Mouse (Mus musculus): ENCODE measurements around the gene B4galnt1. TPM values are rescaled to one million over a fixed set of nuclear protein-coding genes. Genes with fewer than 3 reads are reported as not detected.
A peak's percentile ranks its signal among the peaks of the same experiment; 100 is the strongest.
"Not testable (repeated sequence)": the region's sequence is repeated elsewhere in the genome, so short reads cannot be mapped to it uniquely, and the experiment has no call there.

The B4galnt1 gene
- polyA plus RNA-seq, 1 experiment: 284 TPM

DNA sequence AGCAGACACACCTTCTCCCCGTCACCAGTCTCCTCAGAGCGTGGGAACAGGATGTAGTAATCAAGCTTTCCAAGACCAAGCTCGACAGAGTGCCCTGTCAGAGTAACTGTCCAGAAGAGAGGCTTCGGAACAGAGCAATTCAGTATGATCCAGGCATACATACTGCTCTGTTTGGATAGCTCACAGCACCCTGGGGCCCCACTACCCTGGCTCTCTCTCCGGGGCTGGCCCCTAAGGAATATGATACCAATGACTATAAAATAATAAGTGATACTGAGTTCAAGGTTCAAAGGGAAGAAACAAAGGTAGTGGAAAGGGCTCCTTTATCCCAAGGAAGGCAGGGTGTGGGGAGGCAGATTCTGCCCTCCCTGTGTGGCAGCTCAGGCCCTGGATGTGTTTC lies 32.6 kb upstream of the B4galnt1 start:
- DNase-seq (ENCODE audit: low read depth in 1 of 2, low spot score in 2 of 2): no peak
- TF ChIP-seq POLR2A (IDR thresholded peaks at IDR 0.05; ENCODE audit: low read depth, low read length) (no peak), CTCF (IDR thresholded peaks at IDR 0.05; ENCODE audit: extremely low read depth, insufficient read depth, insufficient read length, insufficient replicate concordance) (no peak)
- Histone ChIP-seq H3K27me3 (ENCODE audit: control insufficient read depth, insufficient read depth, low read length) (no peaks in the 10 kb centered on the region), H3K27ac (ENCODE audit: insufficient read depth, low read length) (no peak overlapping the region), H3K4me3 (ENCODE audit: extremely low read depth, insufficient read depth, insufficient read length) (no peak overlapping the region), H3K4me1 (ENCODE audit: control insufficient read depth, insufficient read depth, insufficient read length) (peaks cover 18% of the 10 kb centered on the region; the same call in 1 of the 2 replicates), H3K36me3 (ENCODE audit: control insufficient read depth, insufficient read depth, low read length) (no peaks in the 10 kb centered on the region)
- WGBS: 86% methylated on average over 5 of the region's 5 CpGs

DNA sequence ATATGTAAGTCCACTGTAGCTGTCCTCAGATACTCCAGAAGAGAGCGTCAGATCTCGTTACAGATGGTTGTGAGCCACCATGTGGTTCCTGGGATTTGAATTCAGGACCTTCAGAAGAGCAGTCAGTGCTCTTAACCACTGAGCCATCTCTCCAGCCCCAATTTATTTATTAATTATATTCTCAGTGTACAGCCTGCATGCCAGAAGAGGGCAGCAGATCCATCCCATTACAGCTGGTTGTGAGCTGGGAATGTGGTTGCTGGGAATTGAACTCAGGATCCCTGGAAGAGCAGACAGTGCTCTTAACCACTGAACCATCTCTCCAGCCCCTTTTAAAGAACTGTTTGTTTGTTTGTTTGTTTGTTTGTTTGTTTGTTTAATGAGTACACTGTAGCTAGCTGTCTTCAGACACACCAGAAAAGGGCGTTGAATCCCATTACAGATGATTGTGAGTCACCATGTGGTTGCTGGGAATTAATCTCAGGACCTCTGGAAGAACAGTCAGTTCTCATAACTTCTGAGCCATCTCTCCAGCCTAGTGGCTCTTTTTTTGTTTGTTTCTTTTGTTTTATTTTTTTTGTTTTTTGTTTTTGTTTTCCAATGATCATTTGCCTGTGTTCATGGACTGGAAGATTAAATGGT lies 30.5 kb upstream of the B4galnt1 start:
- H3K27ac ChIP-seq (ENCODE audit: insufficient read depth, low read length): peak overlapping the region; percentile 16; the same call in 1 of the 2 replicates
- H3K4me1 ChIP-seq (ENCODE audit: control insufficient read depth, insufficient read depth, insufficient read length): peaks cover 23% of the 10 kb centered on the region; the same call in 1 of the 2 replicates
- WGBS: 83% methylated on average over 3 of the region's 3 CpGs
- DNase-seq (ENCODE audit: low read depth in 1 of 2, low spot score in 2 of 2): peak in 1 of 2 experiments; percentile 41
- not testable (repeated sequence) for H3K27me3 ChIP-seq (ENCODE audit: control insufficient read depth, insufficient read depth, low read length); H3K4me3 ChIP-seq (ENCODE audit: extremely low read depth, insufficient read depth, insufficient read length); H3K36me3 ChIP-seq (ENCODE audit: control insufficient read depth, insufficient read depth, low read length)
- TF ChIP-seq CTCF (IDR thresholded peaks at IDR 0.05; ENCODE audit: extremely low read depth, insufficient read depth, insufficient read length, insufficient replicate concordance): peak; percentile 22; the same call in 1 of the 2 replicates

DNA sequence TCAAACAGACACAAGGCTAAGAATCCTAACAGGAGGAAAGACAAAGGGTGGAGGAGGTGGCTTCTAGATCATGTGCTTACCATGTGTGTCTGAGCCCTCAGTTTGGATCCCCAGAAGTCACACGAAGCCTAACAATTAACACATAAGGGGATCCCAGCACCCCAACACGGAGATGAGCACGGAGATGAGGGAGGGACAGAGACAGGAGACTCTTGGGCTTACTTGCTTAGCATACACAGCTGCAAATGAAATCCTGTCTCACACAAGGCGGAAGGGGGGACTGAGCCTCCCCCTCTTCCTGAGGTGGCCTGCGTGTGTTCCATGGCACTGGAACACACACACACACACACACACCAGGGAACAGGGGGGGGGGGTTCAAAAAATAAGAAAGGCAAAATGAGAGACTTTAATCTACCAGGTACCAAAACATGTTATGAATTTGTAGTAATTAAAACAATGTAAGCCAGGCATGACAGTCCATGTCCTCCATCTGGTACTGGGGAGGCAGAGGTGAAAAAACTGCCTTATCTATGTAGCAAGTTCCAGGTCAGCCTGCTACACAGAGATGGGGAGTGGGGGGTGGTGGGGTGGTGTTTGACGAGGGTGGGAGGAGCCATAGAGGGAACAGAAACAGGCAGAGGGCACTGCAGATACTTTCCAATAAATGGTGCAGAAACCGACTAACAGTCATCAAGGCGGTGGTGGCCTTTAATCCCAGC lies 29.7 kb upstream of the B4galnt1 start:
- H3K4me3 ChIP-seq (ENCODE audit: extremely low read depth, insufficient read depth, insufficient read length): no peak overlapping the region

DNA sequence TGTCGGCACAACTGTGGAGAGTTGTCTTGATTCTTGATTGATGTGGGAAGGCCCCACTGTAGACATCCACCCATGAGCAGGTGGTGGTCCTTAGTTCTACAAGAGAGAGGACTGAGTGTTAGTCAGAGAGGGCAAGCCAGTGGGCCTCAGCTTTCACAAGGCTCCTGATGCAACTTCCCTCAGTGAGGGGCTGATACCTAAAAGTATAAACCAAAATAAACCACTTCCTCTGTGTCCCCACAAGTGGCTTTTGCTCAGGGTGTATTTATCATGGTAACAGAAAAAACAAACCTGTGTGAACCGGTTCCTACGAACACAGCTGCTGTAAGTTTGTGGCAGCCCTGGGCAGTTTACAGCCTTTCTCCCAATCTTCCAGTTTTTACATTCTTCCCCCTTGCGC lies 28.5 kb upstream of the B4galnt1 start:
- Histone ChIP-seq H3K4me3 (ENCODE audit: extremely low read depth, insufficient read depth, insufficient read length) (no peak overlapping the region), H3K27me3 (ENCODE audit: control insufficient read depth, insufficient read depth, low read length) (no peaks in the 10 kb centered on the region), H3K36me3 (ENCODE audit: control insufficient read depth, insufficient read depth, low read length) (no peaks in the 10 kb centered on the region), H3K4me1 (ENCODE audit: control insufficient read depth, insufficient read depth, insufficient read length) (peaks cover 30% of the 10 kb centered on the region; the same call in 1 of the 2 replicates), H3K27ac (ENCODE audit: insufficient read depth, low read length) (peak overlapping the region; percentile 93)
- peak; percentile 48 to 79 for DNase-seq (ENCODE audit: low read depth in 1 of 2, low spot score in 2 of 2)
- no peak for TF ChIP-seq CTCF (IDR thresholded peaks at IDR 0.05; ENCODE audit: extremely low read depth, insufficient read depth, insufficient read length, insufficient replicate concordance)
- no peak; the same call in 1 of the 2 replicates for TF ChIP-seq POLR2A (IDR thresholded peaks at IDR 0.05; ENCODE audit: low read depth, low read length)
- WGBS: 8% methylated on average over 4 of the region's 4 CpGs

More for the DNA sequence above, 29.7 kb upstream of the B4galnt1 start:
- Histone ChIP-seq H3K27me3 (ENCODE audit: control insufficient read depth, insufficient read depth, low read length) (no peaks in the 10 kb centered on the region), H3K36me3 (ENCODE audit: control insufficient read depth, insufficient read depth, low read length) (no peaks in the 10 kb centered on the region), H3K4me1 (ENCODE audit: control insufficient read depth, insufficient read depth, insufficient read length) (peaks cover 23% of the 10 kb centered on the region; the same call in 1 of the 2 replicates), H3K27ac (ENCODE audit: insufficient read depth, low read length) (peak overlapping the region; percentile 93)
- 13% methylated on average over 8 of the region's 8 CpGs for WGBS
- peak in 1 of 2 experiments; percentile 34 for DNase-seq (ENCODE audit: low read depth in 1 of 2, low spot score in 2 of 2)
- TF ChIP-seq CTCF (IDR thresholded peaks at IDR 0.05; ENCODE audit: extremely low read depth, insufficient read depth, insufficient read length, insufficient replicate concordance): no peak
- TF ChIP-seq POLR2A (IDR thresholded peaks at IDR 0.05; ENCODE audit: low read depth, low read length): no peak

DNA sequence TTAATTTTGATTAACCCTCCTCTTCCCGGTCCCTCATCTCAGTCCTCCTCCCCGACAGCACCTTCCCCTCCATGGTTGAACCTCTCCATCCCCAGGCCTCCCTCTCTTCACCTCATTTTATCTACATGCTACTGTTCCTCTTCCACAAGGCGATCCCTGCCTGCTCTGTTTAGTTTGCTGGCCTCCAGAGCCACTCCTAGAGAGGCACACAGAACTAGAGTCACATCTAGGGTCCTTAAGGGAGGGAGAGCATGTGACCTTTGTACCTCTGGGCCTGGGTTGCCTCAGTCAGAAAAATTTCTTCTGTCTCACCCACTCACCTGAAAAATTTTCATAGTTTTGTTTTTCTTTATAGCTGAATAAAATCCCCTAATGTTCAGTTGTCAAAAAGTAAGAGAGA lies 27.1 kb upstream of the B4galnt1 start:
- no peak for TF ChIP-seq CTCF (IDR thresholded peaks at IDR 0.05; ENCODE audit: extremely low read depth, insufficient read depth, insufficient read length, insufficient replicate concordance)
- no peak for TF ChIP-seq POLR2A (IDR thresholded peaks at IDR 0.05; ENCODE audit: low read depth, low read length)
- H3K27me3 ChIP-seq (ENCODE audit: control insufficient read depth, insufficient read depth, low read length): no peaks in the 10 kb centered on the region
- 81% methylated on average over 3 of the region's 3 CpGs for WGBS
- no peak overlapping the region for H3K4me3 ChIP-seq (ENCODE audit: extremely low read depth, insufficient read depth, insufficient read length)
- H3K4me1 ChIP-seq (ENCODE audit: control insufficient read depth, insufficient read depth, insufficient read length): peaks cover 35% of the 10 kb centered on the region; the same call in 1 of the 2 replicates
- peak overlapping the region; percentile 70 for H3K27ac ChIP-seq (ENCODE audit: insufficient read depth, low read length)
- H3K36me3 ChIP-seq (ENCODE audit: control insufficient read depth, insufficient read depth, low read length): no peaks in the 10 kb centered on the region
- DNase-seq (ENCODE audit: low read depth in 1 of 2, low spot score in 2 of 2): no peak

DNA sequence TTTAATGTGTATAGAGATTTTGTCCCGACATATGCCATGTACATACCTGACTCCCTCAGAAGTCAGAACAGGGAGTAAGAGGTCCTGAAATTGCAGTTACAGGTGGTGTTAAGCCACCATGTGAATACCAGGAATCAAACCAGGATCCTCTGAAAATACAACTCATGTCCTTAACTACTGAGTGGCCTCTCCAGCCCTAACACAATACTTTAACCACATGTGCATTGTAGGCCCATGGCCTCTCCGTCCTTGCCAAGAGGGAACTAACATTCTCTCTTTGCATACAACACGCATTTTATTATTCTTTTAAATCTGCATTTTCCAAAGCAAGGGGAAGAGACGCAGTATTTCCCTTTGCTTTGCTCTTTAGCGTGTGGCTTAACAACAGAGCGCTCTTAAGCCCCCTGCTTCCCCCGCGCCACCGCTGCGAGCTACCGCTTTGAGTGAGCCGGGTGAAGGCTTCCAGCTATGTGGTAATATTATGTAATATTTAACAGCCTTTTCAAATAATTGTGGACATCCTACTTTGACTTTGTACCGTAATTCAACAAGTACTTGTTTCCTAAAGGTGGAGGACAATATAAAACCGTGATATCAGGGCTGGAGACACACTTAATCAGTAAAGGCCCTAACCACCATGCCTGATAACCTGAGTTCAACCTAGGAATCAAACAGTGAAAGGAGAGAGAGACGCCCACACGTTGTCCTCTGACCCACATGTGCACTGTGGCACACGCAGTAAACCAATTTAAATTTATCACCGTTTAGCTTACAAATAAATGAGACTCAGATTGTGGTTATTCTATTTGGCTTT lies 26.5 kb upstream of the B4galnt1 start:
- no peak for TF ChIP-seq POLR2A (IDR thresholded peaks at IDR 0.05; ENCODE audit: low read depth, low read length)
- TF ChIP-seq CTCF (IDR thresholded peaks at IDR 0.05; ENCODE audit: extremely low read depth, insufficient read depth, insufficient read length, insufficient replicate concordance): no peak
- no peak overlapping the region for H3K4me3 ChIP-seq (ENCODE audit: extremely low read depth, insufficient read depth, insufficient read length)
- no peak for DNase-seq (ENCODE audit: low read depth in 1 of 2, low spot score in 2 of 2)
- H3K4me1 ChIP-seq (ENCODE audit: control insufficient read depth, insufficient read depth, insufficient read length): peaks cover 38% of the 10 kb centered on the region; the same call in 1 of the 2 replicates
- H3K27ac ChIP-seq (ENCODE audit: insufficient read depth, low read length): peak overlapping the region; percentile 45; the same call in 1 of the 2 replicates
- WGBS: 73% methylated on average over 18 of the region's 18 CpGs
- no peaks in the 10 kb centered on the region for H3K27me3 ChIP-seq (ENCODE audit: control insufficient read depth, insufficient read depth, low read length)
- H3K36me3 ChIP-seq (ENCODE audit: control insufficient read depth, insufficient read depth, low read length): no peaks in the 10 kb centered on the region

All from spleen, adult 2 months (tissue).